Comparison of ENCODE assay signal across 16 mouse cellular contexts in genomic region chr12:51504581-51504980, GRCm38 (mm10).
DNase-seq lines count a peak whose midpoint lies in the region; ATAC-seq and TF ChIP-seq lines count a peak whose summit lies in the region.
"Had no signal": no experiment of that assay in that cellular context is flagged by ENCODE, and none has a peak within 500 bp of the region (broad histone marks: within the 10 kb centered on the region; RNA-seq: fewer than 3 reads in every experiment).

No protein-coding gene starts in this region.

- H3K4me3 ChIP-seq in heart, embryonic 12.5 days: no peak overlapping the region
- no peak overlapping the region for H3K4me3 ChIP-seq in neural tube, embryonic 15.5 days (replicated peaks)
- no peak overlapping the region for H3K4me3 ChIP-seq in left cerebral cortex, adult 2 months
- H3K4me3 ChIP-seq: forebrain, embryonic 15.5 days; intestine, embryonic 15.5 days; neural tube, embryonic 13.5 days had no signal

- no peaks in the 10 kb centered on the region for H3K9me3 ChIP-seq in heart, embryonic 12.5 days (replicated peaks)
- H3K9me3 ChIP-seq in neural tube, embryonic 15.5 days (replicated peaks): no peaks in the 10 kb centered on the region
- H3K9me3 ChIP-seq: forebrain, embryonic 15.5 days; intestine, embryonic 15.5 days; neural tube, embryonic 13.5 days had no signal

- H3K36me3 ChIP-seq in heart, embryonic 12.5 days: no peaks in the 10 kb centered on the region
- H3K36me3 ChIP-seq in neural tube, embryonic 15.5 days: no peaks in the 10 kb centered on the region
- H3K36me3 ChIP-seq: forebrain, embryonic 15.5 days; intestine, embryonic 15.5 days; neural tube, embryonic 13.5 days had no signal

- no peak for DNase-seq in heart, postnatal 4 days
- DNase-seq in neural tube, embryonic 10.5 days (ENCODE audit: extremely low spot score, low spot score): peak; percentile 32
- peak; percentile 33 for DNase-seq in forelimb bud, embryonic 11.5 days (ENCODE audit: low read depth, low spot score)
- DNase-seq in spleen, postnatal 4 days (ENCODE audit: low spot score in 2 of 2): no peak
- DNase-seq in left cerebral cortex, adult 2 months (ENCODE audit: extremely low spot score in 1 of 2, low spot score in 2 of 2): no peak
- no peak for DNase-seq in urinary bladder, postnatal 25 days (ENCODE audit: low spot score)
- DNase-seq: adrenal gland, postnatal 36 days; cerebellum, adult 11 months; gastrocnemius, postnatal 36 days; lung, embryonic 14.5 days; thymus, adult 2 months had no signal

- no peak overlapping the region for H3K27ac ChIP-seq in heart, embryonic 12.5 days (ENCODE audit: poor library complexity, severe bottlenecking)
- no peak overlapping the region for H3K27ac ChIP-seq in neural tube, embryonic 15.5 days (replicated peaks)
- H3K27ac ChIP-seq in left cerebral cortex, adult 2 months: no peak overlapping the region
- H3K27ac ChIP-seq: forebrain, embryonic 15.5 days; intestine, embryonic 15.5 days; neural tube, embryonic 13.5 days had no signal

- no peaks in the 10 kb centered on the region for H3K27me3 ChIP-seq in heart, embryonic 12.5 days (replicated peaks)
- H3K27me3 ChIP-seq in neural tube, embryonic 15.5 days (replicated peaks): no peaks in the 10 kb centered on the region
- H3K27me3 ChIP-seq: forebrain, embryonic 15.5 days; intestine, embryonic 15.5 days; neural tube, embryonic 13.5 days had no signal

- H3K4me1 ChIP-seq in heart, embryonic 12.5 days (replicated peaks): peaks cover 27% of the 10 kb centered on the region
- 0 out of 2 replicates have a peak, but pooled peaks cover 8% of the 10 kb centered on the region for H3K4me1 ChIP-seq in neural tube, embryonic 15.5 days
- H3K4me1 ChIP-seq: intestine, embryonic 15.5 days had no signal

- peak overlapping the region; percentile 7; the same call in 1 of the 2 replicates for H3K4me2 ChIP-seq in heart, embryonic 12.5 days
- no peak overlapping the region for H3K4me2 ChIP-seq in neural tube, embryonic 15.5 days
- H3K4me2 ChIP-seq: forebrain, embryonic 15.5 days; intestine, embryonic 15.5 days; lung, embryonic 14.5 days; neural tube, embryonic 13.5 days had no signal

- 29% methylated on average over 7 of the region's 7 CpGs for WGBS in heart, embryonic 12.5 days
- 27% methylated on average over 7 of the region's 7 CpGs for WGBS in neural tube, embryonic 15.5 days

- intact Hi-C loops in left cerebral cortex, adult 2 months (cut with DNase I): no loop called here

- ATAC-seq in heart, embryonic 12.5 days (ENCODE audit: insufficient number of reproducible peaks, low FRiP score): no peak; the same call in 1 of the 2 replicates
- no peak for ATAC-seq in neural tube, embryonic 15.5 days (ENCODE audit: low FRiP score)
- ATAC-seq: forebrain, embryonic 15.5 days; intestine, embryonic 15.5 days had no signal

- TF ChIP-seq CTCF in left cerebral cortex, adult 2 months (IDR thresholded peaks at IDR 0.05): no peak

- no peak overlapping the region for H3K9ac ChIP-seq in heart, embryonic 12.5 days
- H3K9ac ChIP-seq in neural tube, embryonic 15.5 days (replicated peaks): no peak overlapping the region
- H3K9ac ChIP-seq: forebrain, embryonic 15.5 days; intestine, embryonic 15.5 days; lung, embryonic 14.5 days; neural tube, embryonic 13.5 days had no signal

Comparison
In these comparisons a context has a peak if more than half of its experiments do, and no peak if none do; other contexts are left out.
1. DNase-seq: peak in neural tube, embryonic 10.5 days (single experiment) and forelimb bud, embryonic 11.5 days (single experiment); none in heart, postnatal 4 days (single experiment), spleen, postnatal 4 days (0 of 2), left cerebral cortex, adult 2 months (0 of 2) and urinary bladder, postnatal 25 days (single experiment).